Mouse (Mus musculus) erythroblast, embryonic 14.5 days (primary cell): ENCODE data around the gene Ankrd33.

Source experiments
- GATA1 ChIP-seq: IDR thresholded peaks from 2 replicates; pipeline ENCODE4 v1.6.1; 2012; ENCODE audit warnings: low read length, inconsistent platforms, mixed read lengths
- TAL1 ChIP-seq: IDR thresholded peaks from 3 replicates; pipeline ENCODE4 v1.6.1; 2012; ENCODE audit warnings: low read length, inconsistent platforms, mixed read lengths

DNA sequence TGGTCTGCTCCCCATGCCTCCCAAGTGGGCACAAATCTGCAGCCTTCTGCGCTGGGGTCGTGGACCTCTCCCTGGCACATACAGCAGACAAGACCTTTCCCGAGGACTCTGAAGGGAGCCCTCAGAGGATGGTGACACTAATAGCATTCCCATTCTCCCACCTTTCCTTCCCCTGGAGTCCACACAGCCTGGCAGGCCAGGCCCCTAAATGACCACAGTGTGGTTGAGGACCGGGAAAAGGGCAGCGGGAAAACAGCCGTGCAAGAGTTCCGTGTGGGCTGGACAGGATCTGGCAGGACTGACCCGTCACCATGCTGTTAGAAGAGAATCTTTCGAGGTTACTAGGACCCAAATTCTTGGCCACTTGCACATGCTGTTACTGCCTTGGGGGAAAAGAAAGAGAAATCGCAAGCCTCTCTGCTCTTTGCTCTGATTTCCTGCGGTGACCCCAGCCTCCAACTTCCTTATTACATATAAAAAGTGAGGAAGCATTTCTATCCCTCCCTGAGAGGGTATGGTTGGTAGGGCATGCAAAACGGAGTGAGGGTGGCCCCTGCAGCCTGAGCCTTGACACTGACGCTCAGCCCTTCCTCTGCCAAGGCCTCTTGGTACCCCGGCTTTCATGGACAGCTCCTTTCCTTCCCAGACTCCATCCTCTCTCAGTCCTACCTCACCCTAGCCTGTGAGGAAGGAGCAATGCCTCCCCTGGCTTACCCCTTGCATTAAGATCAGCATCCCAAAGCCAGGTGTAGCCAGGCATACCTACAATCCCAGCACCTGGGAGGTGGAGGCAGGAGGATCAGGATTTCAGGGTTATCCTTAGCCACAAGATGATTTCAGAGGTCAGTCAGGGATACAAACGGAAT, 30.8 kb downstream of the Ankrd33 start:
- TF ChIP-seq GATA1 (no peak), TAL1 (no peak)
